Mouse (Mus musculus) urinary bladder, adult 18-20 months (tissue): ENCODE results near the gene Rbm20.
"Not testable (repeated sequence)": the region's sequence is repeated elsewhere in the genome, so short reads cannot be mapped to it uniquely, and the experiment has no call there.

Experiments
- DNase-seq, 2 experiments: peaks; one replicate each; pipeline ENCODE4 v3.0.0; 2022; ENCODE audit warnings: low spot score in 2 of 2, mixed read lengths in 2 of 2

The Rbm20 gene

DNA sequence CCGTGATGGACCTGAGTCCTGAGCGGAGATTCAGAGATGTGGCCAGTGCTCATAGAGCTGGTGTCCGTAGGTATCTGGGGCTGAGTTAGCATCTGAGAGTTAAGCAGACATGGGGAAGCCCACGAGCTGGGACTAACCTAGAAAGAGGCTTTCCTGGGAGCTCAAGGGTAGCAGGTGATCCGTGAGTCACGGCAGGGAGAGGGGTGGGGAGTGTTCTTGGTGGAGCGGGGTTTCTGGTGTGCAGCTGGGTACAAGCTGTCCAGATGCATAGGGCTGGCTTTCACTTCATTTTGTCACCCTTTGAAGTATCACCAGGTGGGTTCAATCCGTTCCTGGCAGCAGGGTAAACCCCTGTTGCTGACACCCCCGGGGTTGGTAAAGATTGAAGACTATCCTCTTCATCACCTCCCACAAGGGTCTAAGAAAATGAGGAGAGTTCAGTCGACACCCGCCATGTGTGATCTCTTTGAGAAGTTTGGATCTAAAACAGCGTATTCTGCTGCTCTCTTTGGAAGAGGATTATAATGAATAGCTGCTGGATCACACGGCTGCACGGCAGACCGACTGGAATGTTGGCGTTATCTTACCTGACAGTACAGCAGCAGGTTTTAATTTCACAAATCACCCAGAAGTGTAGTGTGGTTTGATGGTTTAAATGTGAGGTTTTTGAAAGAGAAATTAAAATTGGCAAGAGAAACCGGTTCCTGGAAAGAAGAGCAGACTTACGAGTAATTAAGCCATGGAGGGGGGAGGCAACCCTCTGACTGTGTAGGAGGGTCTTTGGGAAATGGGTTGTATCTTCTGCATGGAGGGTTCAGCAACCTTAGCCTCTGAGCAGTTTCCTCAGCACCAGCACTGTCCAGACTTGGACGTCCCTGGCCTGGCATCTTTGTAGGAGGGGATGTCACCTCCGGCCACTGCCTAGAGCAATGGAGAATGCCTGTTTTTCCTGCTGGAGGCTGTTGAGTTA lies 114.9 kb downstream of the Rbm20 start:
- no peak for DNase-seq

DNA sequence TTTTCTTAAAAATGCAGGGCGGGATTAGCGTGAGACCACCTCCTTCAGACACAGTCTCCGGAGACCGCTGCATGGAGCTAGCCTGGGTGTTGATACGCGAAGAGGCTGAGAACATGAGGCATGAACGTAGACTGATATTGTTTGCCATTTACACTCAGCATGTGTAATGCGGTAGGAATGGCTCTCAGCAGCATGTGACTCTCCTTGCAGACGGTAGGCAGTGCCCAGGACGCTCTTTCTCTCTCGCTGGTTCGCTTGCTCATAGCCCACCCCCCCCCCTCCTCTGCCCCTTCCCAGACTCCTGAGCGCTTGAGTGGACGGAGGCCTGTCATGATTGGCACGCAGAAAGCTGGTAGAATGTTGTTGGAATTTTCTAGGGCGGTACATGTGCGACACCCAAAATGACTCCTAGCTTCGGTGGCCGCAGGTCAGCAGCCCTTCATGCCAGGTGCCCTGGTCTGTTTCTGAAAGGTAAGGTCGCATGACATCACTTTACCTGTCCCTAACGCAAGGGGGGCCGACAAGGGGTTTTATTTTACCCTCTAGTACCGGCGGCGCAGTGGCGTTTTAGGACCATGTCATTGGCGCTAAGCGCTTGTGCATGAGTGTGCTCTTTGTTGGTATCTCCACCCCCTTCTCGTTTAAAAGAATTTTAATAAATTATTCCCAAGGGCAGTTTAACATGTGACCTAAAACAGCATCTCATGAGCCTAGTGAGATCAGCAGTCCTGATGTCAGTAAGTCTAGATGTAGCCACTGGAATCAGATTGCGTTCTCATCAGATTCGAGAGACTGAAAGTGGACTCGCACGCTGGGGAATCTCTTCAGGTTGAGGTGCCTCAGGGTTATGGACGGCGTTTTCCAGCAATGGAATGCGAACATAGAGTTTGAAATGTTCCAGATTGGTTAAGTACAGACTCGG lies 116.1 kb downstream of the Rbm20 start:
- no peak for DNase-seq

DNA sequence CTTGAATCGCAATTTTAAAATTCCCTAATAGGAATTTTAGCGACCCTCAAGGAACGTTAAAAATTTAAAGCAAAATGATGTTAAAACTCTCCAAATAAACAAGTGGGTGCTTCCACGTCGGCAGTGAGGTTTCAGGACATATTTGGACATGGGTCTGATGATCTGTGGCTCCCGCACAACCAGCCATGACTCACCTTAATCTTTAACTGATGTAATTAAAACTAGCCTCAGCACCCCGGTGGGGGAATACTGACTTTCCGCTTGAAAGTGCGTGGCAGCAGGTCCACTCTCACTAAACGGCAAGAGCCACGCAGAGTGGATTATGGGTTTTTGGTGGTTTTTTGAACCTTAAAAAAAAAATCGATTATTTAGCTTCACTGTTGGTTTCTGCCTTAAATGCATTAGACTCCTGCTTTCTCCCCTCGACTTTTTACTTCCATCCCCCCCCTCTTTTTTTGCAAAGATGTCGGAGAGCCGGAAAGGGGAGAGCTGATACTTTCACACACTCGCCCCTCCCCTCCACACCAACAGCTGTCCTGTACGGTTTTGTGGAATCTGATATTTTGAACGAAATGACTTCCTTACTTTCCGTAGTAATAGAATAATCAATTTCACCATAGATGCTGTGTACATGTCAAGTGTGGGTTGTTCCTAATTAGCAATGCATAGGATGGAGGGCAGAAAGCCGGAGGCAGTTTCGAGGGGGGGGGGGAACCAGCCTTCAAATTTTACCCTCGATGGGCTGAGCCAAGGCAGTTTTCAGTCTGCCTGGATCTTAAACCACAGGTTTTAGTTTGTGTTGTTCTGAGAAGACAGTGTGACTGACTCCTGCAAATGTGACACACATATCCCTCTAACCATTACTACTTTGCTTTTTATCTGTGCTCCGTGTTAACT lies 117.1 kb downstream of the Rbm20 start:
- no peak for DNase-seq

DNA sequence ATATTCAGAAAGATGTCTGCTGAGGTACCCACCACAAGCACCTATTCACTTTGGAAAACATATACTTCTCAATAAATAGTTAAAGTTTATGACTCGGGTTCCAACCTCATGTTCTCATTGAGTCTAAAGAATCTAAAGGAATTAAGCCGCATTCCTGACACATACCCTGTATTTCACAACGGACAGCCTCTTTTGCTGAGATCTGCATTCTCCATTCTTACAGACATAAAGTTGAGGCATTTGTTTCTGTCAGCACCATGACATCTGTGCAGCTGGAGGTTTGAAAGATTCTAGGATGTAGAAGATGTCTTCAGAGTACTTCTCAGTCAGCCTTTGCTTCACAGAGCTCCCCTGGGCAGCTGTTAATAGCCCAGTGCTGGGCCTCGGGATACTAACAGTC lies 117.9 kb downstream of the Rbm20 start:
- no peak for DNase-seq

DNA sequence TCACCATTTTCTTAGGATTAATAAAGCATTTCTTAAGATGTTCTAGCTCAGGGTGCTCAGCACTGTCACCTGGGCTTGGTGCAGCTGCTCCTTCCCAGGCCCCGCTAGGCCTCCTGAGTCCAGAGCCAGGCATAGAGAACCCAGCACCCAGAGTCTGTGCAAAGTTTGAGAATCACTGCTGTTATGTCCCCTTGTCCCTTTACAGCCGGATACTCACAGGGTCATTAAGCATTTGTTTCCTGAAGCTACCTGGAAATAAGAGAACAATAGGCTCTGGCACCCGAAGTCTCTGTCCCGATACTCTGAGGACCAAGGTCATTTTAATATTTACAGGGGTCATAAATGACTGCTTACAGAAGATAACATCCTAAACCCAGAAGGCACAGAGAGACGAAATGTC lies 118.9 kb downstream of the Rbm20 start:
- DNase-seq: no peak

DNA sequence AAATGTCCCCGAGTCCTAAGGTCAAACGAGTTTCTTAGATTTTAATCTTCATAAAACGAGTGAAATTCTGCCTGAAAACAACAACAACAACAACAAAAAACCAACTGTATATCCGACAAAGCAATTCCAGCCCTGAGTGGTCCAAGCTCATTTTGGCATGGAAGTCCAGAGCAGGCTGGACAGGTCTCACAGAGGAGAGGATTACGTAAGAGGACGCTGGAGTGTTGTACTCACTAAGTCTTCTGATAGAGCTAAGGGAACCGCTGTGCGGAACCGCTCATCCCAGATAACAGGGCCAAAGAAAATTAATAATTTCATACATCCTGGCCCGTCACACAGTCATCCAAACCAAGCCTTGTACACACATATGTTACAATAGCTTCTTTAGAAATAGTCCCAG lies 120.7 kb downstream of the Rbm20 start:
- no peak for DNase-seq

DNA sequence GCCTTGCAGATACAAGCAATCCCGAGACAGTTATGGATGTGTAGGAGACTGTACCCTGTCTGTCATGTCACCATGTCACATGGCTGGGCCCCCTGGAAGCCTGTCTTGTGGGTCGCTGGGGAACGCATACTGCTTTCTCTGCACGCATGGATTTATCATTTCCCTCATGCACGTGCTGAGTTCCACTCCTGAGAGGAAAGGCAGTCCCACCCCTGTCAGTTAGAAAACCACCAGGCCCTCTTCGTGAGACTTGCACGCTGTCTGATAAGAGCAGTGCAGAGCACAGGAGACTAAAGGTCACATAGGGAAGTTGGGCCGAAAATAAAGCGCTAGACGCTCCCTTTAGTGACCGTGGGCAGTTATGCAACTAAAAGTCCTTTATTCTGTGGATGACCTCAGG lies 122.8 kb downstream of the Rbm20 start:
- DNase-seq: no peak

DNA sequence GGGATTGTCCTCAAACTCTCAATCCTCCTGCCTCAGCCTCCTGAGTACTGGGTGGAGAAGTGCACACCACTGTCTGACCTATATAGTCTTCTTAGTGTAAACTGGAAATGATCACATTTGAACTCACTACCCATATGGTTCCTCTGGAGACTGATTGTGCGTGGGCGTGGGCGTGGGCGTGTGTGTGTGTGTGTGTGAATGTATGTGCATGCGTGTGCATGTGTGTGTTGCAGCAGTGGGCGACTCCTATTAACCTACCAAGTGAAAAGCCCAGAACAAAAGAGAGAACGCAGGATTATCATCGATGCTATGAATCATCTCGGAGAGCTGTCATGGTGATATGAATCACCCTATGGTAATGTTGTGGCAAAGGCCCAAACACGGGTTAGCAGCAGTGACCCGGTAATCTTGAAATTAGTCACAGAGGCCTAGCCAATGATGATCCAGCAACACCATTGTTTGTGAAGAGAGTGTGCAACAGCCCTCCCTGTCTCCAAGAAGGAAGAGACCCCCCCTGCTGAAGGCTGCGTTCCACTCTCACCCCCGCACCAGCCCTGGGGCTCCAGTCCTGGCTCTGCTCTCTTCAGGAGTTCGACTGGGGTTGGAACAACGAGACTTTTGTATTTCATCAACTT lies 123.4 kb downstream of the Rbm20 start:
- DNase-seq: peak in 1 of 2 experiments; percentile 74

DNA sequence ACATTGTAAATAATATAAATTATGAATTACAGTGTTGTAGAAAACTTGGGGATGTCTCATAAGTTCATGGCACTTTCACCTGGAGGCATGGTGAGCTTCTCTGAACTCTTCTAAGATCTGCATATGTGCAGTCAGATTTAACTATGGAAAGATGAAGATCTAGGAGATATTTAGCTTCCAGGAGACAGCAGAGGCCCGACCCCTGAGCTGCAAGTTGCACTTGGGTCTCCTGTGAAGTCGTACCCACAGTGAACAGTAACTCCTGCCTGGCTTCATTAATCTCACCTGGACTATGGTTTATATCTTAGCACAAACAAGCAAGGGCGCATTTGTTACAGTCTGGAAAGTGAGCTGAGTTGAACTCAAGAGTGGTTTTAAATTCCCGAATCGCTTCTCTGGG lies 124.3 kb downstream of the Rbm20 start:
- DNase-seq: no peak

DNA sequence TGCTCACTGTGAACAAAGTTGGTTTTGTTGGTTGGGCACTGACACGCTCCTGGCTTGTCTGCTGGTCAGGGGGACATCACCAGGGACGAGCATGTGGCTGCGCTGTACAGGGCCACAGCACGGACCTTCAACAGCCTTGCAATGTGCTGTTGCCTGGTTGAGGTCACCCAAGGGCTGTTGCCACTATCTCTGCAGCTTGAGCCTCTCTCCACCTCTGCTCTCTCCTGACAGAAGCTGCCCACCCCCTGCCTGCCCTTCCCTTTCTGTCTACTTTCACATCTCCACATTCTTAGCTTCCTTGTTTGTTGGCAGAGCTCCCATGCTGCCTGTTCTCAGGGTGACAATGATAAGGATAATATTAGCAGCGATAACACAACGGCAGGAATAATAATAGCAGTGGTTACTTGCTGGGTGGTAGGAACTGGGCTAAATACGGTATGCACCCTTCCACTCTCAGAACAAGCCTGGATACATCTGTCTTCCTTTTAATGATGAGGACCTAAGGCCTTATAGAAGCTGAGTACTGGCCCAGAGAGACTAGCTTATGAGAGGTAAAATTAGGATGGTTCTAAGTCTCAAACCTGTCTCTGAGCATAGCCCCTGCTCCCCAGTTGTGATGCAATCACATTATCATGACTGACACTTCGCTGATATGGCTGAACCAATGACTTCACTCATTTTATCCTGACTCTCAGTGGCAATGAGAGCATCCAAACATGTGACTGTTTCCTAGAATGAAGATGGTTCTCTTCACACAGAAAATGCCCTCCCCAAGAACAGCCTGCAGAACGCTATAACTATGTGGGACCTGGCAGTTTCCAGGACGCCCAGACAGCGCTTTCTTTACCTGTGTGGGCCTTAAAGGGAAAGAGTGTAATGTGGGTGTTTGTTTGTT lies 124.9 kb downstream of the Rbm20 start:
- DNase-seq: no peak

DNA sequence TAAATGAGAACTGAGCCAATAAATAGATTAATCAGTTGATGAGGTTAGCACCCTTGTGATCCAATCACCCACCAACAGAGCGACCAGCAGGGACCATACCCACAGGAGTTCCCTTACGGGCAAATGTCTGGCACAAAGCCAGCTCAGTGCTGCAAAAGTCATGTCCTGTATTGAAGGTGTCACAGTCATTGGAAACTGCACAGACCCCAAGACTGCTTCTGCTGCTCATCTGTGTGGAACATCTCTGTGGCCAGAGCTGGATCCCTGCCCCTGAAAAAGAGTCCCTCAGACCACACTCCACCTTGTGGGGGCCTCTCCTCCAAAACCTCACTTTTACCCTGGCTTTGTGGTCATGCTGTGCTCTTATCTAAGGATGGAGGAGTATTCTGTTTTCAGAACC lies 126.8 kb downstream of the Rbm20 start:
- no peak for DNase-seq

DNA sequence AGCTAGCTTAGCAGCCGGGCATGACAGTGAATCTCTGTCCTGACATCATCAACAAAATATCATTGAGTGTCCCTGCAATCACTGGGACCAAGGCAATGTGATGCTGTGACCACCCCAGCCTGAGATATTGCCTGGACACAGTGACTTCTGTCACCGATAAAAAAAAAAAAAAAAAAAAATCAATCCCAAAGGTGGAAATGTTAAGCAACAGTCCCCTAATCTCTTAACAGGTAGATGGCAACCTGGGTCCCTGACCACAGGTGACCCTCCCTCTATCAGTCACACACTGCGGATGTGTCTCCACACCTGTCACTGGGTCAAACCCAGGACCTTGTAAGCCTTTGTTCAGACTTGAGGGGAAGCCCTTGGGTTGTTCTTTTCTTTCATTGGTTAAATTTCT lies 128.0 kb downstream of the Rbm20 start:
- DNase-seq: no peak

DNA sequence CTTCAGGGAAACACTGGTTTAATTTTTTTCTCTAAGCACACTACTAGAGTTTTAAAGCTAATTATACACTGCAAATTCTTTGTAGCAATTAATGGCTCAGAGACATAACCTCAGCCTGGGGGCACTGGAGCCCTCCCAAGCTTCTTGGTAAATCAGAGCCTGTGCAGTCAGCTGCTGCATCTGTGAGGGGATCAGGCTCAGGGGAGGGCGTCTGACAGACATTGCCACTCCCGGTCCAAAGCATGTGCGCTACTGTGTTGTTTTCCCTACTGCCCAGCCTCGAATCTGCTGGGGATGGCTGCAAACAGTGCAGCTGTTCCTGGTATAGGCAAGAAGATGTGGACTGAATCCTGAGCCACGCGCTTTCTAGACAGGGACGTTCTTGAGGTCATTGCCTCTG lies 129.0 kb downstream of the Rbm20 start:
- DNase-seq: no peak

DNA sequence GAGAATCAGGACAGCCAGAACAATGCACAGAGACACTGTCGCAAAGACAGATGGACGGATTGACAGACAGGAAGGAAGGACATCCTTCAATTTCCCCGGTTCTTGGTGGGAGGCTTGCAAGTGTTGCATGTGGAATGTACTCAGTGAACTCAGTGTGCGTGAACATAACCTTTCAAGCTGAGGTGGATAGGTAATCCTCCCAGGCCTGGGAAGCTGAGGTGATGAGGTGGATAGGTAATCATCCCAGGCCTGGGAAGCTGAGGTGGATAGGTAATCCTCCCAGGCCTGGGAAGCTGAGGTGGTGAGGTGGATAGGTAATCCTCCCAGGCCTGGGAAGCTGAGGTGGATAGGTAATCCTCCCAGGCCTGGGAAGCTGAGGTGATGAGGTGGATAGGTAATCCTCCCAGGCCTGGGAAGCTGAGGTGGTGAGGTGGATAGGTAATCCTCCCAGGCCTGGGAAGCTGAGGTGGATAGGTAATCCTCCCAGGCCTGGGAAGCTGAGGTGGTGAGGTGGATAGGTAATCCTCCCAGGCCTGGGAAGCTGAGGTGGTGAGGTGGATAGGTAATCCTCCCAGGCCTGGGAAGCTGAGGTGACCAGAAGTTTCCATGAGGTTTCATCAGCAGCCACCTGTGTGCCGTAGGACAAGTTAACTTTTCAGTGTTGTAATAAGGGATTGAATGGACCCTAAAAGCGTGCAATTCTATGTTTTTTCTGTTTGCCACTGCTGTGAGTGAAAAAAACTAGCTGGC lies 129.6 kb downstream of the Rbm20 start:
- DNase-seq: not testable (repeated sequence)

DNA sequence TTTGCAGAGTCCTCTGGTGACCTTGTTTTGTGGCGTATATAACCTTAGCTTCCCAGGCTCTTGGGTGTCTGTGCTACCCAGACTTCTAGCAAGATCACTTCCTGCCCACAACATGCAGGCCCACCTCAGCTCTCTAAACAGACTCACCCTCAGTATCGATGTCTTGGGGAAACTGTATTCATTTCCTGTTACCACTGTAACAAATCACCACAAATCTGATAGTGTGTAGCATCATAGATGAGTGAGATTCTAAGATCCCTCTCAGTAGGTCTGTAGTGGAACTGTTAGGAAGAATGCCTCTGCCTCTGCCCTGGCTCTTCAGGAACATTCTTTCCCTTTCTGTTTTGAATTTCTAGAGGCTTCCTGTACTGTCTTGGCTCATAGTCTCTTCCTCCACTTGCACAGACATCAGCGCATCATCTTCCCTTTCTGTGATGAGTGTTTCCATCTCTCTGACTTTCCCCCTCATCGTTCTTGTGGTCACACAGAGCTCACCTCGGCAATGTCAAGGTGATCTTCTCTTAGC lies 130.2 kb downstream of the Rbm20 start:
- no peak for DNase-seq

DNA sequence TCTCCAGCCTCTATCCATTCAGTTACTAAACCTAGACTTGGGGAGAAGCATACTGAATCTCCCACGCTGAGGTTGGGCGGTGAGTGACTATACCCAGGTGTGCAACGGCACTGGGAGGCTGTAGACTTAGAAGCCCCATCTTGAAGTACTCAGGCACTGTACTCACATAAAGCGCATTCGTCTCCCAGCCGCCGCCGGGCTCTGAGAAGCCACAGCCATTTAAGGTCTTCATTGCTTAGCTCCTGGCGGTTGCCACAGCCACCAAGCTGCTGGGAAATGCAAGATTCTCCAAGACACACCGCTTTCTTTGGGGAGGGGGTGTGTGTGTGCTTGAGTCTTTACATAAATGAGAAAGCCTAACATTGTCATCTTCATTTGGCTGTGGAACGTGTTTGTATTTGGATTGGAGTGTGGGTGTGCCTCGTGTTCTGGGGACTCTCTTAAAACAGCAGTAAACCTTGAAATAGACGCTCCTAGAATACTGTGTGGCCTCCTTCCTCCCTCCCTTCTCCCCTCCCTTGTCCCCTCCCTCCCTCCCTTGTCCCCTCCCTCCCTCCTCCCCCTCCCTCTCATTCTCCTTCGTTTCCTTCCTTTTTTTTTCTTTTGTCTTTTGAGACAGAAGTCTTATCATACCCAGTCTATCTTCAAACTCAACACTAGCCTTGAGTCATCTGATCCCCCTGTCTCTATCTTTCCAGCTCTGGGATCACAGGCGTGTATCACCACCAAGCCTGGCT lies 131.1 kb downstream of the Rbm20 start:
- no peak for DNase-seq

DNA sequence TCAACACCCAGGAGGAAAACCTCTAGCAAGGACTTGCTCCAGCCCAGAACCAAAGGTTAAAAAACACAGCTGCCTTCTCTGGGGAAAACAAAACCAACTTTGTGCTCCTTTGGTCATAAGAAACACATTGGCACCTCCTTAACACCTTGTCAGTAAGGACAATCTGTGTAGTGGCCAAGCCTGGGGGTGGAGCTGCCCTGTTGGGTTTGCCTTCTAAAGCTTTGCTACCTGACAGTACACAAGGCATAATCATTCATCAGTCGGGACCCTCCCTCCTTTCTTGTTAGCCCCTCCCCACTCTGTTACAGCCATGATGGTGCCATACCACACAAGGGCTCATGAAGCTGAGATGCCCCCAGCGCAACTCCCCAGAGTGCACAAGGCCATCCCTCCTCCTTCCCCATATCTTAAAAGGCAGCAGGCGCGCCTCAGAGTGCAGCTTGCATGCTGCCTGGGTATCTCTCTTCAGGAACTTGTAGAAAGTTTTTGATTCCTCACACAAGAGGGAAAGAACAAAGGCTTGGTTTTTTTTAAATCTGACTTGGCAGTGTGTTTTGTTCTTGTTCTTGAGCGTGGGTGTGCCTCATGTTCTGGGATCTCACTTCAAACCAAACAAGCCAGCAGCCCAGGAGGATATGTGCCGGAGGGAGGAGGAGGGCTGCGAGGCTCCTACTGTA lies 132.2 kb downstream of the Rbm20 start:
- no peak for DNase-seq

DNA sequence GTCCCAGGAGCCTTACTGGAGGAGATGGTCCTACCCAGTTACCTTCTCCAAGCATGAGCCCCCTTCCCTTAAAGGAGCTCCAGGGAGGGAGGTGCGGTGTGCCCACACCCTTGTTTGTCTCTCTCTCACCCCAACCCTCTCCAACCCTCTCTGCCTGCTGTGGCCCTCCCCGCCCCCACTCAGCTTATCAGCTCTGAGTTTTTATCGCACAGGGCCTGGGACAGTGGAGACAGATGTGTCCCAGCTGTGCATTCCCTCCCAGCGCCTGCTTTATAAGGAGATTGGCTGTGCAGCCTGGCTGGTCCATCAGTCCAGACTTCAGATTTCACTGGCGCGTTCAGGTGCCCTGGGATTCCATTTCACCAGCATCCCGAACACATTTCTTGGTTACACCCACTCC lies 132.9 kb downstream of the Rbm20 start:
- DNase-seq: no peak
